Mouse (Mus musculus) C3H10T1/2 (cell line): ENCODE data around the gene Zfp105. TPM values are rescaled to one million over a fixed set of nuclear protein-coding genes. Genes with fewer than 3 reads are reported as not detected.

Experiments used
- polyA plus RNA-seq, 2 experiments: library from polyadenylated mRNA; unstranded; fragments of >200 nt; fragmentation: generic; extraction: Trizol; gene quantifications; one replicate each; pipeline ENCODE4 v1.2.1; 2012; ENCODE audit warnings: missing spikeins in 2 of 2

Gene Zfp105
- under 1 TPM in 1 of 2 experiments, not detected in 1; 0.25 TPM for polyA plus RNA-seq

DNA sequence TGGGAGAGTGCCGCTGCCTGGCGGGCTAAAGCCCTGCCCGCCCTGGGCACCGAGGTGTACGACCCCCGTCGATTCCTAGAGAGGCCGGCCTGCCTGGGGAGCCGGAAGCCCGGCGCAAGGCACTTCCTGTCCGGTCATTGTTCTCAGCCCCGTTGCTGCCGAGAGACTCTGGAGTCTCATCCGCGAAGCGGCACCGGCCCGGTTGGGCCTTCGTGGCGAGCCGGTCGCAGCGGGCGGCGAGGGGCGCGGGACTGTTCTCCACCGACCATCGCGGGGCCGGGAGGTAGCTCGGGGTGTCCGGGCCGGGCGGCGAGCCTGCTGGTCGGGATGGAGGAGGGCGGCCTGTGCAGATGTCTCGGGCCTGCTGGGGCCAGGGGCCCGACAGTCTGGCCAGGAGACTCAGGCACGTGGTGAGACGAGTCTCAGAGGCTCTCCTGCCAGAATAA is at the start of gene Zfp105:
TSS of gene Zfp105 (plus strand) at position 137 of the 446 bp plus-strand sequence.

GRCm38 (mm10) chr9:122885385-122885784 is 37.5 kb upstream of the Zfp105 start, which contains the start of gene Zkscan7:
Gene Zkscan7 (plus strand): TSS chr9:122885685.

DNA sequence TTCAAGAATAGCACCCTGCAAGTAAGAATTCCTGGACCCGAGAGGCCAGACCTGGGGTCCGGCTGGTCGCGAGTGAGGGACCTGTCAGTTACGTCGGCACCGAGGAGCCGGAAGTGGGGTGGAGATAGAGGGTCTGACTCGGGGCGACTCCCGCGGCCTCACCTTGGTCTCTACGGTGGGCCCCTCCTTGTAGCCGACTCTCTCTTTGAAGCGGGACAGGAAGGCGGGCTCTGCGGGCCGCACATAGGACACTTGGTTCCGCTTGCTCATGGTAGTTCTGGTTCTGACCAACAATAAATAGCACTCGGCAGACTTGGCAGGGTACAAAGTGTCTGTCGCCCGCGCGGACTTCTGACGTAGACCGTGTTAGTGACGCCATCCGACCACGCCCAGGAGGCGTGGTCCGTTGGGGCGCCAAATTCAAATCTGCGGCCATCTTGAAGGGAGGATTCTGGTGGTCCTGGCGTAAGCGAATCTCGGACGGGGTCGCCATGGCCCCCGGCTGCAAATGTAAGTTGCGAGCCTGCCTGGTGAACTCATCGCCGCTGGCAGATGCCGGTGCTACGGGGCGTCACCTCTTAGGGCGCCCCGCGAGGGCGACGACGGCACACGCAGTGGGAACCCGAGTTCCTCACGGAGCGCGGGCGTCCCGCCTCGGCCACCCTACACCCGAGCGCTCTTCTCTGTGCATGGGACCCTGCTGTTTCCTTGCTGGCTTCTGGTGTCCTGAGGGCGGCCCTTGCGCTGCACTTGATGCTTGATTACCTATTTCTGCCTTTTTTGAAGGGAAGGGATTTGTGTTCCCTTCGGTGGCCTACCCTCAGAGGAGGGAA is 28.0 kb downstream of the Zfp105 start, which contains the start of the genes 1110059G10Rik and Kif15:
TSS of gene 1110059G10Rik (minus strand) at position 358 of the 833 bp plus-strand sequence.
TSS of gene Kif15 (plus strand) at position 404 of the 833 bp plus-strand sequence.

Other genes starting within 250 kb of the Zfp105 start
- gene Topaz1, start 175.7 kb upstream of the Zfp105 start, polyA plus RNA-seq, result not detected
- 1 to 10 TPM in 1 of 2 experiments, under 1 TPM in 1; 0.18 to 1.7 TPM for gene Tcaim, start 117.5 kb upstream of the Zfp105 start, polyA plus RNA-seq
- gene Gm35549, start 79.0 kb upstream of the Zfp105 start, polyA plus RNA-seq, result under 1 TPM in 1 of 2 experiments, not detected in 1; 0.47 TPM
- gene Zfp445, start 57.1 kb upstream of the Zfp105 start, polyA plus RNA-seq, result 1 to 10 TPM in 1 of 2 experiments, under 1 TPM in 1; 0.20 to 5.4 TPM
- 1 to 10 TPM in 1 of 2 experiments, under 1 TPM in 1; 0.04 to 1.7 TPM for gene Zkscan7, start 37.4 kb upstream of the Zfp105 start, polyA plus RNA-seq
- 1 to 10 TPM; 1.5 to 5.6 TPM for gene 1110059G10Rik, start 27.9 kb downstream of the Zfp105 start, polyA plus RNA-seq
- gene Kif15, start 28.0 kb downstream of the Zfp105 start, polyA plus RNA-seq, result 1 to 10 TPM in 1 of 2 experiments, under 1 TPM in 1; 0.91 to 4.9 TPM
- 10 to 100 TPM in 1 of 2 experiments, 1 to 10 TPM in 1; 4.8 to 16.0 TPM for gene Tmem42, start 98.3 kb downstream of the Zfp105 start, polyA plus RNA-seq
- gene Tgm4, start 111.7 kb downstream of the Zfp105 start, polyA plus RNA-seq, result under 1 TPM; 0.02 to 0.27 TPM
- gene Zdhhc3, start 190.1 kb downstream of the Zfp105 start, polyA plus RNA-seq, result 10 to 100 TPM; 47.7 to 48.1 TPM
- 10 to 100 TPM; 20.3 to 36.4 TPM for gene Exosc7, start 190.1 kb downstream of the Zfp105 start, polyA plus RNA-seq
- 100 to 1,000 TPM in 1 of 2 experiments, under 1 TPM in 1; 0.22 to 171 TPM for gene Clec3b, start 227.9 kb downstream of the Zfp105 start, polyA plus RNA-seq